Mouse (Mus musculus) urinary bladder, postnatal 14 days (tissue): ENCODE measurements around the gene Atp5c1.

Source experiments
- DNase-seq: peaks from one replicate; pipeline ENCODE4 v3.0.0; 2021; ENCODE audit warnings: low spot score

The Atp5c1 gene

GRCm38 (mm10) chr2:10050878-10051277 is 29.4 kb downstream of the Atp5c1 start:
- DNase-seq = no peak

DNA sequence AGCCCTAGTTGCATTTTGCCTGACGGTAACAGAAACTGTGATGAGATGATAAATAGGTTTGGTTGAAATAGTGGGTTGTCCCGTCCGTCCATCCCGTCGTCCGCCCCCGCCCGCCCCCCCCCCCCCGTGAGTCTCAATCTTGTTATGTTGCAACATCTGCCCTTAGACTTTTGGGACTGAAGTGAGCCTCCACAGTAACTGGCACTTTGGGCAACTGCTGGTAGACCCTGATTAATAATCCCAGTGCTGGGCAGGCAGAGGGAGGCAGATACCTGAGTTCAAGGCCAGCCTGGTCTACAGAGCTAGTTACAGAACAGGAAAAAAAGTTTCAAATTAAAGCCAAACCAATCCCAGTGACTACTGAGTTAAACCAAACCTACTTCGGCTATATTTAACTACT is 30.9 kb downstream of the Atp5c1 start:
- DNase-seq = no peak

GRCm38 (mm10) chr2:10048461-10048860 is 31.8 kb downstream of the Atp5c1 start, which contains the start of gene Taf3:
Gene Taf3 (minus strand): TSS chr2:10048596.
- DNase-seq = peak; percentile 95

DNA sequence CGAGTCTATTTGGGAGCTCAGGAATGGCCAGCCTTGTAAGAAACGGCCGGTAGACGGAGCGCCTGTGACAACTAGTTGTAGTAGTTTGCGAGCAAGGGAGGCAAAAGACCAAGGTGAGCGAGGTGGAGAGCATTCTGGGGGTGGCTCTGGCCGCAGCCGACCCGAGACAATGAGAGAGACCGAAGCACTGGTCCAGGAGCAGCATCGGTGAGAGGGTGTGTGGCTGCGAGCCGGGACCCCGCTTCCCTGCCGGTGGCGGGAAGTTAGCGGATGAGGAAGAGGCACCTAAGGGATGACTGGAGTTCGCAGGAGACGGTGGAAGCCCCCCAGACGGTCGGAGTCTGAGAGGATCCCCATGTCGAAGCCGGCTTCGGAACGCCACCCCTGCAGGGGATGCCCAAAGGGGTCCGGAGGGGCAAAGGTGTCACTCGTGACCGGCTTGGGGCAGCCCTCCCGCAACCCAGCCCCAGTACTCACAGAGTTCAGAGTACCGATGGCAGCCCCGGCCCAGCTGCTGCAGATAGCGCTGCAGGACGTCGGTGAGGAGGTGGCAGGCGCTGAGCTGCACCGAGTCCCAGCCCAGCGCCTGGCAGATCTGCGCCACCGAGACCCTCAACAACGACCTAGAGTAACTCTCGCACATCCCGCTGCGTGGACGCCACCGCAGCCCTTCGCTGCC is 32.4 kb downstream of the Atp5c1 start:
- peak; percentile 22 for DNase-seq

GRCm38 (mm10) chr2:10034976-10035375 is 45.3 kb downstream of the Atp5c1 start:
- no peak for DNase-seq

- DNase-seq = no peak
Observed at GRCm38 (mm10) chr2:10033684-10034083, 46.6 kb downstream of the Atp5c1 start.

DNA sequence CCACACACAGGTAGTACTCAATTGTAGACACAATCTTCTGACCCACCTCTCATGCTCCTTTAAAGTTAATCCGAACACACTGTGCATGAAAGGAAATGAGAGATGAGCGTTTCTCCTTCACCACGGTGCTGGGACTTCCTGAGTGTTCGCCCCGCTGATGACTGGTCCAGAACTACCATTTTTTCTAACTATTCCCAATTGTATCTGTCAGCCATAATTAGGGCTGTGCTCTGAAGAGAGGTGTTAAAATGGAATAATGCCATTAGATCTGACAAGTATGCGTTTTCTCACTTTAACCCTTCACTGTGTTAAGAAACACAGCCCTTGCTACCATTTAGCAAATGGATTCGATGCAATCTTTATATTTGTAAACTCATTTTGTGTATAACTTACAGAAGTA is 50.6 kb downstream of the Atp5c1 start:
- no peak for DNase-seq

- DNase-seq = no peak
Observed at GRCm38 (mm10) chr2:10024264-10024663, 56.0 kb downstream of the Atp5c1 start.

DNA sequence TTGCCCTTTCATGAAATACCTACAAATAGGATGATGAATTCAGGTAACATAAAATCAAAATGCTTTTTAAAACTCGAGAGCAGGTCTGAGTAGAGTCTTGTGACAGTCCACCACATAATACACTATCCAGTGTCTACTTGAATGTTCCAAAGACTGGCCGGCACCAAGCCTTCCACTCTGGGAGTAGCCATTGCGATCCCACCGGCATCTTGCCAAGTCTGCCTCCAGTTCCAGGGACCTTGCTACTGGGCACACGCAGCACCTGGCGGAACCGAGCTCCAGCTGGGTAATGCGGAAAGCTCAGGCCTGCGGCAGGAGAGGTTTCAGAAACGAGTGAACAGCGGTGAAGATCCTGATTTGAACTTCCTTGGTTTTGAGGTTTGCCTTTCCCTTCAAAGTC is 59.0 kb downstream of the Atp5c1 start:
- no peak for DNase-seq

DNA sequence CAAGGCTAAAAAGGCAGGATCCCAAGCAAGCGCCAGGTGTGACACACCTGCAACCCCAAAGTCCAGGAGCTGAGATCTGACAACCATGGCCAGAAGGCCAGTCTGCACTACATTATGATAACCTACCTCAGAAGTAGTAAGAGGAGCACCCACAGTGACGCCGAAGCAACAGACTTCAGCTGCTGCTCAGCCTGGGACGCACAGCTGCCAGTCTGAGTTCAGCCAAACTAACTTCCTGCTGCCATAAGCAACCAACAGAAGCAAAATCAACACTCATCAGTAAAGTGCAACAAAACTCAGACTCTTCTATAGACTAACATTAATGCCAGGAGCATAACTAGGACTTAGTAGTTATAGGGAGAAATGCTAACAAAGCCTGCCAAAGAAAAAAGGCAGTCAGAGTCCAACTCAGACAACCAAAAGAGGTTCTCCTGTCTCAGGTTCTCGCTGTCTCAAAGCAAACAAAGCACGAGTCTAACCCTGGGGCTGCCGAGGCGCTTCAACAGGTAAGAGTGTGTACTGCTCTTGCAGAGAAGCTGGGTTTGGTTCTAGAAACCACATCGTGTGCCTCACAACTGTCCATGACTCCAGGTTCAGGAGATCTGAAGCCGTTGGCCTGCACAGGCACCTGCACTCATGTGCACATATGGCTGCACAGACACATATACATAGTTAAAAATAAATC is 65.2 kb downstream of the Atp5c1 start:
- no peak for DNase-seq

- DNase-seq = no peak
Observed at GRCm38 (mm10) chr2:10010263-10010909, 69.9 kb downstream of the Atp5c1 start.

GRCm38 (mm10) chr2:10009671-10010254 is 70.5 kb downstream of the Atp5c1 start:
- peak; percentile 39 for DNase-seq

GRCm38 (mm10) chr2:10008593-10008992 is 71.7 kb downstream of the Atp5c1 start:
- no peak for DNase-seq
